Mouse (Mus musculus) cortical plate, adult 2 months (tissue): ENCODE results near the gene Tigit.

Experiments
- CTCF ChIP-seq: fragments of 200-500 bp; IDR thresholded peaks from 2 replicates; pipeline ENCODE4 v1.5.1; 2011; ENCODE audit warnings: mild to moderate bottlenecking, control low read depth, low read length; ENCODE audit not compliant: insufficient read depth; ENCODE audit errors: extremely low read depth
- POLR2A ChIP-seq: fragments of 200-500 bp; IDR thresholded peaks from 2 replicates; pipeline ENCODE4 v1.6.1; 2011; ENCODE audit warnings: mild to moderate bottlenecking, low read length, control low read depth; ENCODE audit not compliant: insufficient read depth; ENCODE audit errors: extremely low read depth

- no peak for TF ChIP-seq CTCF
- no peak for TF ChIP-seq POLR2A
Observed at GRCm38 (mm10) chr16:43620359-43620758, 43.6 kb downstream of the Tigit start.
